Mouse (Mus musculus): ENCODE measurements around the gene Fam83f. TPM values are rescaled to one million over a fixed set of nuclear protein-coding genes. Genes with fewer than 3 reads are reported as not detected.
A peak's percentile ranks its signal among the peaks of the same experiment; 100 is the strongest.

Fam83f gene
- total RNA-seq (2021) = under 1 TPM; 0.20 to 0.22 TPM
- long read RNA-seq, experiment 1 = 0 reads
- long read RNA-seq, experiment 2 = 0 reads

DNA sequence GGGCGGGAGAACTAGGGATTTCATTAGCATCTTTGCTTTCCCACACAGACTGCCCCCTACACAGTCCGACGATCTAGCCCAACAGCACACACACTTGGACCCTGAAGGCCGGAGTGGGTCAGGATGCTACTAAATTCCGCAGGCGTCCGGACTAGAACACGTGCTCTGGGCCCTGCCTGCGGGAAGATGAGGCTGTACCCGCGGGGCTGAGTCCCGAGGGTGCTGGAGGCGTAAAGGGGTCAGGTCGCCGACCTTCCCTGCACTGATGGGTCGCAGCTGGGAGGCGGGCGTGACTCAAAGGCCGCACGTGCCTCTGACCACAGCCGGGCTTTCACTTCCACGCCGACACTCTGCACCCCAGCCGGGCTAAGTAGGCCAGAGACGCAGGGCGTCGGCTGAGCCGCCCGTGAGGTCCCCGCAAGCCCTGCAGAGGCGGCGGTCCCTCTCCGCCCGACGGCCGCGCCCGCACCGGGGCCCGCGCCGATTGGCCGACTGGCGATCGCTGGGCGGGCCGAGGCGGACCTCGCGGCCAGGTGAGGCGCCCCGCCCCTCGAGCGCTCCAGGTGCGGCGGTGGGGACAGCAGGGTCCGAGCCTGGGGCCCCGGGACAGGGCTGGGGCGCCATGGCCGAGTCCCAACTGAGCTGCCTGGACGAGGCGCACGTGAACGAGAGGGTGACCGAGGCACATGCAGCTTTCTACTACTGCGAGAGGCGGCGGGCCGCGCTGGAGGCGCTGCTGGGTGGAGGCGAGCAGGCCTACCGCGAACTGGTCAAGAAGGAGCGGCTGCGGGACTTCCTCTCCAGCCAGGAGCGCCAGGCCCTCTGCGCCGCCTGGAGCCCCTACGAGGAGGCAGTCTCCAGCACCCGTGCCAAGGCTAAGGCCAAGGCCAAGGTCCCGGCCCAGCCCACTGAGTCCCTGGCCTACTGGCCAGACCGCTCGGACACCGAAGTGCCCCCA lies at the start of gene Fam83f:
Gene Fam83f (plus strand): TSS at position 553 of the 958 bp plus-strand sequence.
- DNase-seq = peak in 1 of 2 experiments; percentile 24
- intact Hi-C loops (cut with DNase I) = no loop called here

DNA sequence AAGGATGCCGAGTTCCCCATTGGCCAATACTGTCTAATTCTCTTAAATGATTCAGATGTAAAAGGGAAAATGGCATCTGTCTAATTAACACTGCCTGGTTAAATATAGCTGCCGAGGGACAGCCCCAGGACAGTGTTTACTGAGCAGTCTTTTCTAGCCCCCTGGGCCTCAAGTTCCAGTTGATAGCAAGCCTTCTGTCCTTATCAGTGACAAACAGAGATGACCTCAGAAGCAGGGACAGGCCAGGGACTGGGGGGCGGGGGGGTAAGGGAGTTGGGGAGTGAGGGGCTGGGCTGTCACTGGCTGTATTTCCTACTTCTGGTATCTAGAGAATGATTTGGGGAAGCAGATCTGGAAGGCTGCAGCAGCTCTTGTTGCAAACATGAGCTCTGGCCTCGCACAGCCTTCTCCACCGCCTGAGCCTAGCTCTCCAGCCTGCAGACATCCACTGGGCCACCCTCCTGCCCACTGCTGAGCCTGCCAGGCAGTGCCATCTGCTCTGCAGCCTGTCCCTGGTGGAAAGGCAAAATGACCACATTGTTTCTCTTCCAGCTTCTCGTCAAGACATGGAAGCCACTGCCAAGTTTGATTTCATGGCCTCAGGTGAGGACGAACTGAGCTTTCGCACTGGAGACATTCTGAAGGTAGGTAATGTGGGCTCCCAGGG lies 48.3 kb upstream of the Fam83f start:
- intact Hi-C loops (cut with DNase I) = no loop called here
- no peak for DNase-seq

DNA sequence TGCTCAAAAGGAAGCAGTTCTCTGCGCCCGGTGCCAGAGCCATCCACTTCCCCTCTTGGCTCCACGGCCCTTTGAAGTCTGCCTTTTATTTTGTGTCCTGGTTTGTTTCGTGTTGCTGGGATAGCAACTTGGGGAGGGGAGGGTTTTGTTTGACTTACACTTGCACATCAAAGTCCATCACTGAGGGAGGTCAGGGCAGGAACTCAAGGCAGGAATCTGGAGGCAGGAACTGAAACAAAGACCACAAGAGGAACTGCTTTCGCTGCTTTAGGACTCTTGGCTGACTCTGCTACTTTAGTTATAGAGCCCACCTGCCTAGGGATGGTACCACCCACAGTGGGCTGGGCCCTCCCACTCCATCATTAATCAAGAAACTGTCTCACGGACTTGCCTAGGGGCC lies 45.2 kb upstream of the Fam83f start:
- no peak for DNase-seq
- intact Hi-C loops (cut with DNase I) = no loop called here

DNA sequence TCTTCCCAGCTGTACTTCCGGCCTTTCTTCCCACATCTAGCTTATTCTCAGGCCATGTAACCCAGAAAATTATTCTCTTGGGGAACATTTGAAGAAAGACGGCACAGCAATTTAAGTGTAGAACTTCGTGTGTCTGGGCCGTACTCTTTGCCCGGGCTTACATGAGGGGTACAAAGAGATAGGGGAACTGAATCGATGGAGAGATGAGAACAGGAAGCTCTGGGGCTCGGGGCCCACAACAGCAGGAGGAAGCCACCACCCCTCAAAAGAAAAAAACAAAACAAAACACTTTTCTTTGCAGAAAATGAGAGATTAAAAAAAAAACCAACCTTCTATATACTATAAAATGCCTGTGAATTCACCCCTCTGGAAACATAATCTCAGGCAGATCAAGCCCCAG lies 41.5 kb upstream of the Fam83f start:
- intact Hi-C loops (cut with DNase I) = no loop called here
- no peak for DNase-seq

- intact Hi-C loops (cut with DNase I) = no loop called here
- no peak for DNase-seq
Observed at GRCm38 (mm10) chr15:80630711-80631110, 40.9 kb upstream of the Fam83f start.

GRCm38 (mm10) chr15:80631311-80631710 lies 40.3 kb upstream of the Fam83f start:
- intact Hi-C loops (cut with DNase I) = no loop called here

GRCm38 (mm10) chr15:80632280-80632893 lies 39.3 kb upstream of the Fam83f start:
- no peak for DNase-seq
- intact Hi-C loops (cut with DNase I) = no loop called here

More at GRCm38 (mm10) chr15:80631311-80631710, 40.3 kb upstream of the Fam83f start:
- DNase-seq = no peak

GRCm38 (mm10) chr15:80634391-80635193 lies 37.1 kb upstream of the Fam83f start:
- intact Hi-C loops (cut with DNase I) = loop anchor here (5.0 kb wide), 1 partner anchor 58 kb away; no protein-coding TSS in a partner anchor
- DNase-seq = no peak

GRCm38 (mm10) chr15:80636757-80637372 lies 34.8 kb upstream of the Fam83f start:
- DNase-seq = no peak
- intact Hi-C loops (cut with DNase I) = loop anchor here (5.0 kb wide), 1 partner anchor 55 kb away; no protein-coding TSS in a partner anchor

DNA sequence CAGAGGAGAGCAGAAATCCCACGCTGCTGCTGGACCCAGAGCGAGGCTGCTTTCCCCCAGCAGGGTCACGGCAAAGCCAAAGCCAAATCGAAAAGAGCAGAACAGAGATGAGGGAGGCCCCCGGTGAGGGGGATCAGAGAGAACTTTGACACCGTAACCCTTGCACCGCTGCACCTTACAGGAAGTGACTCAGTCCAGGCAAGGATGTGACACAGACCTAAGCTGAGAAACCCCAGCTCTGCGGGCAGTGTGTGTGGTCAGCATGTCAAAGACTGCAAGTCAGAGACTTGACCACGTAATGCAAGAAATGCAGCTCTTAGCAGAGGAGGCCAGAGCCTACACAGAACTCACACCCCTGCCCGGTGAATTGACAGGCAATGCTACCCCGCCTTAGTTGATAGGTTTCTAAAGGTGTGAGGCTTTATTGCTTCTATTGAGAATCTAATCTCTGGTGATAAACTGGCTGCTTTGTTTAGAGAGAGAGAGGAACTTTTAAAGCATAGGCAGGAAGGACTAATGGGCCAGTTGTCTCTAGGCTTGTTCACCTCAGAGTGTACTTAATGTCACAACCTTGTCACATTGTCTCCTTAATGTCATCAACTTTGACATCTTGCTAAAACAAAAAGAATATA lies 32.5 kb upstream of the Fam83f start:
- DNase-seq = no peak
- intact Hi-C loops (cut with DNase I) = loop anchor here (5.0 kb wide), 1 partner anchor 53 kb away; no protein-coding TSS in a partner anchor

GRCm38 (mm10) chr15:80639874-80640273 lies 31.8 kb upstream of the Fam83f start:
- DNase-seq = no peak
- intact Hi-C loops (cut with DNase I) = loop anchor here (5.0 kb wide), 1 partner anchor 52 kb away; no protein-coding TSS in a partner anchor

GRCm38 (mm10) chr15:80641702-80642435 lies 29.8 kb upstream of the Fam83f start:
- no peak for DNase-seq
- intact Hi-C loops (cut with DNase I) = no loop called here

DNA sequence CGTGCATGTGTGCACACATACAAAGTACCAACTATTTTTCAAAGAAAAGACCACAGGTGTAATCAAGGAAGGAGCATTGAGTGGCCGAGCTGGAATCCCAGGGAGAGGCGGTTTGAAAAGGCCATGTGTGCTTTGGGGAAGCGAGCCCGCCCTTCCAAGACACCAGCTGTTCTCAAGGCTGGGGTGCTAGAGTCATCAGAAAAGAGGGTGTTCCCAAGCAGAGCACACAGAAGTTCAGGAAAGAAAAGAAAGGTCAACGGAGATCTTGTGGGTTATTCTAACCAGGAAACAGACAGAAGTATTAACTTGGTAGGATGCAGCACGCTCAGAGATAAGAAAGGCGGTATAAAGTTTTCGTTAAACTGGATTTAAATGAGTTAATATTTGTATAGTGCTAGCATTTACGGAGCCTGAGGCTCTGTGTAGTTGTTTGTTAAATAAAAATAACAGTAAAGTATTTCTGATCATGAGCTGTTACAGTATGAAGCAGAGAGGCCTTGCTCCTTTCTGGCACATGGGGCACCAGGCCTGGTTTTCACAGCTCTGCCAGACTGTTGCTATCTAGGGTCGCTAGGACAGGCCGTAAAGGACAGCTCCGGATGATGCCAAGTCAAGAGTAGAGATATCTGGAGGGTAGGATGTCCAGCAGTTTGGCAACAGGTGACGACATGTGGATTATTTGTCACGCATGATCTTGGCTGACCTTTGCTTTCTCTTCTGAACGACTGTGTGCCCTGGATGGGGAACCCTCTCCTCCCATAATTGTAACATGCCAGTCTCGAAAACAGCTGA lies 26.4 kb upstream of the Fam83f start:
- no peak for DNase-seq
- intact Hi-C loops (cut with DNase I) = no loop called here

DNA sequence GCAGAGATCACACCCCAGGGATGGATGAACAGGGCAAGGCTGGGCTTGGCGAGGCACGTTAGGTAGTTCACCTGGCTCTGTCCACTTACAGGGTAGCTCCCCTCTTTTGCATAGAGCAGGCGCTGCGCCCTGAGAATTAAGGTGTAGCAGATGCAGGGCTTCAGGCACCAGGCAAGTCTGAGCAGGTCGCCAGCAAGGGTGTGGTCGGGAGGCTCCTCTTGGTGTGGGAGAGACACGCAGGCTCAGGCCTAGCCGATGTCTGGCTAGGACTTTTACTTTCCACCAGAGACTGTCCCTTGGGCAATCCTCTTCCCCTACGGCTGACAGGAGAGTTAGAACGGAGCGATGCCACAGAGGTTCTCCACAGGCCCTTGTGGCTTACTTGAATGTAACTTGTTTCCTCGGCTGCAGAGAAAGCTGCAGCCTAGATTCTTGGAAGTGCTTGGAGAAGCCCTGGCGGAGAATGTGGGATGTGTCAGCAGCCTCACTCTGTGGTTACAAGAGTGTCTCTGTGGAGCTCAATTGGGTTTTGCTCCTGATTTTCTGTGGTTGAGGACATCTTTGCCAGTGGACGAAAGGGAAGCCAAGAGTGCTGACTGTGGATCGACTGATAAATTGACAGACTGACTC lies 22.6 kb upstream of the Fam83f start:
- intact Hi-C loops (cut with DNase I) = no loop called here
- DNase-seq = no peak

DNA sequence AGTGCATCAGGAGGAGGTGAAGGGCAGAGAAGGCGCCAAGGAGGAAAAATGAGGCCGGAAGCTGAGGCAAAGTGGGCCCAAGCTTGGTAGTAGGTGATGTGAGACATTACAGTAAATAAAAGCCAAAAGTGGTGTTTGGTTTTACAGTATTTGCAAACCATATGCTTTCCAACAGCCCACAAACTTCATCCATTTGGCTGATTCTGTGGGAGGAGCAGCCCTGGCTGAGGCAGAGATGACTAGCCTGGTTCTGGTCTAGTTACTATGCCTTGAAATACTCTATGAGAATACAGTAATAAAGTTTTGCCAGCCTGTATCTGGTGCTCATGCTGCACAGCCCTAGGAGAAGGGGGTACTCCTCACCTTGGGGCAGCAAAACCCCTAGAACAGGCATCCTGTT lies 21.2 kb upstream of the Fam83f start:
- intact Hi-C loops (cut with DNase I) = no loop called here
- DNase-seq = no peak

GRCm38 (mm10) chr15:80653865-80654264 lies 17.8 kb upstream of the Fam83f start:
- no peak for DNase-seq
- intact Hi-C loops (cut with DNase I) = no loop called here

DNA sequence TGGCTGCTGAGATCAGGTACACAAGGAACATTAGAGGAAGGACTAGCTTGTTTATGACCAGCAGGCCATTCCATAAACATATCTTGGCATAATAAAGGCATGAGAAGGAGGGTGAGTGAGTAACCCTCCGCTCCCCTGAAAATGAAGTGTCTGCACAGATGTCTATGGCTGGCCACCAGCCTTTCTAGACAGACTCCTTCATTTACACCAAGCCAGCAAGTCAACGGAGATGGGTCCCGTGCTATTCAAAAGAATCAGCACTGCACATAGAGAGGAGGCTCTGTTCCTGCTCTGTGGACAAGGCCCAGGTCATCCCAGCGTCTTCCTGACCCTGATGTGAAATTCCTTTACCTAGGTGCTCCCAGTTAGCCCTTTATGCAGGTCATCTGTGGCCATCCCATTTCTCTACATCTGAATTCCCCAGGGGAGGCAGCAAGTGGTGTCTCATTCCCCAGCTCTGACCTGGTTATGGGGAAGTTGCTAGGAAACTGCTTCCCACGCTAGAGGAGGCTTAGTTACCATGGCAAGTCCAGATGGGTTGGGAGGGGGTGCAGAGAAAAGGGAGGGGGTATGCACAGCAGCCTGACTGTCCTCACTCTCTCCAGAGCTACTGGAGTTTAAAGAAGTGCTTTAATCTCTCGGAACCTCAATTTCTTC lies 12.7 kb upstream of the Fam83f start:
- intact Hi-C loops (cut with DNase I) = no loop called here
- no peak for DNase-seq

All from gastrocnemius, postnatal 36 days (tissue).